Mouse (Mus musculus): ENCODE measurements around the gene Olfr1297.

The Olfr1297 gene

GRCm38 (mm10) chr2:111626397-111626796, at the start of gene Olfr1297:
Gene Olfr1297, minus strand, starts transcription at chr2:111626497.
- no peak for DNase-seq (ENCODE audit: low spot score)

DNA sequence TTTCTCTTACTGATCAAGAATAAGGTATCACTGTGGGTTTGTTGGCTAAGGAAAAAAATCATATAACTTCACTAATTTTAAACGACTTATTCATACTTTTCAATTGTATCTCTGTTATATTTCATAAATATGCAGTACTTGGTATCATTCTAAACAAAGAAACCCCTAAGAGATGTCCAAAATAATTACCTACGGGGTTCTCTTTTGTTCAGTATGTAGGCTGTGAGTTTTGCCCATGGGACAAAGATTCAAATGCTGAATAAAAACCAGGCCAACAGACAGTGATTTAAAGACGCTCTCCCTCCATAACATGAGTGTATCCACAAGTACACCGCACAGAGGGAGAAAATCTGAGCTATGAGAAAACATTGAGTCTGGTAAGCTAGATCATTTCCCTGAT, 34.8 kb upstream of the Olfr1297 start, which contains the start of gene Olfr1299:
Gene Olfr1299 (plus strand): TSS at position 301 of the 400 bp plus-strand sequence.
- no peak for DNase-seq (ENCODE audit: low spot score)

- DNase-seq (ENCODE audit: low spot score) = no peak
Observed at GRCm38 (mm10) chr2:111649101-111649500, 22.8 kb upstream of the Olfr1297 start, which contains the start of gene Olfr1298. Gene Olfr1298, minus strand, starts transcription at chr2:111649201.

DNA sequence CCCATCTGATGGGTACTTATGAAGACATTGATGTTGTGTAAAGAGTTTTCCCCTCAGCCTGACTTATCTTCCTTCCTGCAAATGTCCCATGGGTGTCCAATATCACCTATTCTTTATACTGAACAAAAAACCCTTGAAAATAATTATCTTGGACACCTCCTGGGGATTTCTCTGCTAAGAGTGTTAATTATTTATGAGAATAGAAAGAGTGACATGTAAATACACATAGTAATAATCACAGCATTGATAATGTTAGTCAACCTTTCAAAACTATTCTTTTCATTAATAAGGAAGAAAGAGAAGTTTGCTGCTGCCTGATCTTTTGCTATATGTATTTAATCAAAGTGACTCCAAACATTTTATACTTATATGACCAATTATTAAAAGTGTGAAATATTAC, 56.7 kb downstream of the Olfr1297 start, which contains the start of gene Olfr1295:
Gene Olfr1295 (minus strand): TSS at position 101 of the 400 bp plus-strand sequence.
- no peak for DNase-seq (ENCODE audit: low spot score)
